ENCODE assay signal across 33 mouse cellular contexts in the genomic region with DNA sequence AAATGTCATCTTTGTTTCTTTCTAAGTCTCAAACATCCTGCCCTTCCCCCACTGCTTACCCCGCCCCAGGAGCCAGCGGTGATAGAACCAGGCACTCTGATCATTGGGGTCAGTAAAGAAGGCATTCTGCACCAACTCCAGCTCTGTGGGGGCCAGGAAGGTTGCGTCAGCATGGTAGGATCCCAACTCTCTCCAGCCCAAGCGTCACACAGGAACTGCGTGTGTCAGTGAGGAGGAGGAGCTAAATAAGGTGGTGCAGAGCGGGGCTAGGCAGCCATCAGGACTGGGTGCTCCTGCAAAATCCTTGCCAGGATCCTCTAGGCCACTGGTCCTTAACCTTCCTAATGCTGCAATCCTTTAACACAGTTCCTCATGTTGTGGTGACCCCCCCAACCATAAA. TPM values are rescaled to one million over a fixed set of nuclear protein-coding genes. Genes with fewer than 3 reads are reported as not detected.
A peak's percentile ranks its signal among the peaks of the same experiment; 100 is the strongest.
DNase-seq lines count a peak whose midpoint lies in the region; TF ChIP-seq lines count a peak whose summit lies in the region.
"Had no signal": no experiment of that assay in that cellular context is flagged by ENCODE, and none has a peak within 500 bp of the region (broad histone marks: within the 10 kb centered on the region; RNA-seq: fewer than 3 reads in every experiment).

No protein-coding gene starts in this region.

- H3K4me3 ChIP-seq in ES-Bruce4 (ENCODE audit: low read depth, low read length) = peak overlapping the region; percentile 3
- H3K4me3 ChIP-seq: embryonic facial prominence, embryonic 10.5 days; embryonic facial prominence, embryonic 13.5 days; erythroblast, embryonic 14.5 days; forebrain, embryonic 12.5 days; gastrocnemius, adult 2 months; heart, adult 2 months; hindbrain, embryonic 13.5 days had no signal

- no peak for TF ChIP-seq POLR2A in ES-Bruce4 (IDR thresholded peaks at IDR 0.05; ENCODE audit: insufficient read depth, low read length)

- intact Hi-C loops in gastrocnemius, postnatal 36 days (cut with DNase I) = no loop called here

- H3K9ac ChIP-seq in ES-Bruce4 (ENCODE audit: low read depth, poor library complexity, severe bottlenecking) = no peak overlapping the region
- H3K9ac ChIP-seq: embryonic facial prominence, embryonic 13.5 days; forebrain, embryonic 12.5 days; forebrain, postnatal 0 days had no signal

- H3K36me3 ChIP-seq in ES-Bruce4 (ENCODE audit: control insufficient read depth, insufficient read depth, low read length, poor library complexity, severe bottlenecking) = peaks cover 22% of the 10 kb centered on the region

- no peaks in the 10 kb centered on the region for H3K27me3 ChIP-seq in ES-Bruce4 (ENCODE audit: control insufficient read depth, insufficient read depth, low read length, poor library complexity, severe bottlenecking)
- H3K27me3 ChIP-seq: CH12.LX; embryonic facial prominence, embryonic 13.5 days; hindbrain, embryonic 13.5 days; Patski had no signal

- no peaks in the 10 kb centered on the region for H3K4me1 ChIP-seq in ES-Bruce4 (ENCODE audit: control insufficient read depth, insufficient read depth, low read length)

- H3K27ac ChIP-seq in ES-Bruce4 (ENCODE audit: insufficient read depth, low read length) = no peak overlapping the region
- H3K27ac ChIP-seq: embryonic facial prominence, embryonic 10.5 days; embryonic facial prominence, embryonic 13.5 days; forebrain, embryonic 12.5 days; gastrocnemius, adult 2 months; heart, adult 2 months; hindbrain, embryonic 13.5 days; hindbrain, postnatal 0 days had no signal

- no peak for TF ChIP-seq CTCF in ES-Bruce4 (IDR thresholded peaks at IDR 0.05; ENCODE audit: low read depth, low read length)

- no peak for TF ChIP-seq EP300 in ES-Bruce4 (IDR thresholded peaks at IDR 0.05; ENCODE audit: insufficient read depth, low read depth, low read length)

- DNase-seq in heart, adult 11 months = peak; percentile 83
- no peak for DNase-seq in heart, adult 9 months (ENCODE audit: low spot score in 2 of 2)
- peak; percentile 3 for DNase-seq in kidney, postnatal 10 days
- DNase-seq in kidney, postnatal 4 days = no peak
- DNase-seq in ZHBTc4 (ENCODE audit: low read depth, low spot score) = peak; percentile 33
- DNase-seq in gastrocnemius, postnatal 36 days = no peak
- DNase-seq in layer of hippocampus, adult 18-20 months (ENCODE audit: low spot score in 2 of 2) = no peak
- DNase-seq: adrenal gland, adult 8-10 months; adrenal gland, postnatal 25 days; B cell, adult 2 months; cerebellum, adult 11 months; cerebellum, adult 8-10 months; cerebellum, postnatal 10 days; cerebellum, postnatal 36 days; embryo, embryonic 11 days; forebrain, postnatal 0 days; gastrocnemius, adult 2 months; gastrocnemius, postnatal 14 days; heart, adult 2 months; kidney, adult 11 months; kidney, adult 8-10 months had no signal

- no peaks in the 10 kb centered on the region for H3K9me3 ChIP-seq in ES-Bruce4 (replicated peaks; ENCODE audit: control insufficient read depth, insufficient read depth, low read length, poor library complexity, severe bottlenecking)
- H3K9me3 ChIP-seq: embryonic facial prominence, embryonic 10.5 days; embryonic facial prominence, embryonic 13.5 days; forebrain, embryonic 12.5 days; G1E; hindbrain, embryonic 13.5 days had no signal

RNA-seq across cellular contexts. Expression of a gene that starts 2.3 kb away (rescaled TPM):
- polyA plus RNA-seq in ES-Bruce4 (2011; ENCODE audit: insufficient read depth, insufficient read length, low read depth, missing spikeins) = 39.6 and 42.5 TPM in 2 replicates
- 1 to 10 TPM; 8.9 to 9.4 TPM for total RNA-seq in gastrocnemius, postnatal 36 days (2021)
- 10 to 100 TPM; 43.7 to 45.7 TPM for total RNA-seq in layer of hippocampus, adult 18-20 months (2021)

RNA-seq across cellular contexts. Expression of a gene that starts 6.0 kb away (rescaled TPM):
- 24.3 and 26.9 TPM in 2 replicates for polyA plus RNA-seq in ES-Bruce4 (2011; ENCODE audit: insufficient read depth, insufficient read length, low read depth, missing spikeins)
- not detected for total RNA-seq in gastrocnemius, postnatal 36 days (2021)
- total RNA-seq in layer of hippocampus, adult 18-20 months (2021) = not detected
- total RNA-seq: adrenal gland, postnatal 25 days had no signal
- polyA plus RNA-seq: activated CD4-positive, CD25-positive, alpha-beta regulatory T cell, adult 4 months; inflammation-experienced regulatory T-cells, adult 6 months had no signal

RNA-seq across cellular contexts. Expression of a gene that starts 25.8 kb away (rescaled TPM):
- polyA plus RNA-seq in ES-Bruce4 (2011; ENCODE audit: insufficient read depth, insufficient read length, low read depth, missing spikeins) = 34.7 and 38.9 TPM in 2 replicates
- total RNA-seq in gastrocnemius, postnatal 36 days (2021) = 10 to 100 TPM; 27.3 to 35.9 TPM
- total RNA-seq in layer of hippocampus, adult 18-20 months (2021) = 10 to 100 TPM; 83.2 to 98.7 TPM
- polyA plus RNA-seq: erythroblast, embryonic 14.5 days had no signal

RNA-seq across cellular contexts. Expression of a gene that starts 25.8 kb away (rescaled TPM):
- 56.2 and 59.8 TPM in 2 replicates for polyA plus RNA-seq in ES-Bruce4 (2011; ENCODE audit: insufficient read depth, insufficient read length, low read depth, missing spikeins)
- 10 to 100 TPM; 10.5 to 11.8 TPM for total RNA-seq in gastrocnemius, postnatal 36 days (2021)
- 10 to 100 TPM; 11.7 to 14.5 TPM for total RNA-seq in layer of hippocampus, adult 18-20 months (2021)

RNA-seq across cellular contexts. Expression of a gene that starts 38.1 kb away (rescaled TPM):
- polyA plus RNA-seq in ES-Bruce4 (2011; ENCODE audit: insufficient read depth, insufficient read length, low read depth, missing spikeins) = 50.9 and 63.6 TPM in 2 replicates
- 10 to 100 TPM in 1 of 2 experiments, 1 to 10 TPM in 1; 9.4 to 10.8 TPM for total RNA-seq in gastrocnemius, postnatal 36 days (2021)
- total RNA-seq in layer of hippocampus, adult 18-20 months (2021) = 10 to 100 TPM; 12.3 to 15.2 TPM

Comparison
In these comparisons a context has a peak if more than half of its experiments do, and no peak if none do; other contexts are left out.
1. DNase-seq: peak in heart, adult 11 months (single experiment), kidney, postnatal 10 days (single experiment) and ZHBTc4 (single experiment); none in heart, adult 9 months (0 of 2), kidney, postnatal 4 days (0 of 2), gastrocnemius, postnatal 36 days (0 of 2) and layer of hippocampus, adult 18-20 months (0 of 2).
2. RNA of a gene that starts 2.3 kb away (total RNA-seq): 43.7 to 45.7 TPM in layer of hippocampus, adult 18-20 months; 8.9 to 9.4 TPM in gastrocnemius, postnatal 36 days; every median in the first group is over 4 times any median in the second.